Mouse (Mus musculus) megakaryocyte, embryonic 14.5 days (primary cell): ENCODE data around the gene Ifi213.

Experiments
- FLI1 ChIP-seq: IDR thresholded peaks from 2 replicates; pipeline ENCODE4 v1.6.1; 2012; ENCODE audit warnings: low read length, inconsistent platforms, mixed read lengths
- GATA1 ChIP-seq: IDR thresholded peaks from 3 replicates; pipeline ENCODE4 v1.6.1; 2012; ENCODE audit warnings: mixed read lengths, low read length, inconsistent platforms, borderline replicate concordance

- no peak for TF ChIP-seq GATA1
- TF ChIP-seq FLI1: no peak
These were observed 25.0 kb upstream of the Ifi213 start for GRCm38 (mm10) chr1:173624052-173624451.
